Mouse (Mus musculus): ENCODE data around the gene Gm20547. TPM values are rescaled to one million over a fixed set of nuclear protein-coding genes. Genes with fewer than 3 reads are reported as not detected.
"Not testable (repeated sequence)": the region's sequence is repeated elsewhere in the genome, so short reads cannot be mapped to it uniquely, and the experiment has no call there.

Gene Gm20547
- not detected for total RNA-seq (2021)
- long read RNA-seq, experiment 1, partial matches to known transcripts = 10 of 10 reads
- long read RNA-seq, experiment 1, other reads (novel, unspliced or antisense) = 0 of 10 reads
- long read RNA-seq, experiment 2, partial matches to known transcripts = 5 of 5 reads
- long read RNA-seq, experiment 2, other reads (novel, unspliced or antisense) = 0 of 5 reads

GRCm38 (mm10) chr17:34881683-34882310, at the start of gene Gm20547:
TSS of gene Gm20547 (minus strand) at chr17:34882042.
- no peak for DNase-seq (ENCODE audit: low spot score in 2 of 2)

DNA sequence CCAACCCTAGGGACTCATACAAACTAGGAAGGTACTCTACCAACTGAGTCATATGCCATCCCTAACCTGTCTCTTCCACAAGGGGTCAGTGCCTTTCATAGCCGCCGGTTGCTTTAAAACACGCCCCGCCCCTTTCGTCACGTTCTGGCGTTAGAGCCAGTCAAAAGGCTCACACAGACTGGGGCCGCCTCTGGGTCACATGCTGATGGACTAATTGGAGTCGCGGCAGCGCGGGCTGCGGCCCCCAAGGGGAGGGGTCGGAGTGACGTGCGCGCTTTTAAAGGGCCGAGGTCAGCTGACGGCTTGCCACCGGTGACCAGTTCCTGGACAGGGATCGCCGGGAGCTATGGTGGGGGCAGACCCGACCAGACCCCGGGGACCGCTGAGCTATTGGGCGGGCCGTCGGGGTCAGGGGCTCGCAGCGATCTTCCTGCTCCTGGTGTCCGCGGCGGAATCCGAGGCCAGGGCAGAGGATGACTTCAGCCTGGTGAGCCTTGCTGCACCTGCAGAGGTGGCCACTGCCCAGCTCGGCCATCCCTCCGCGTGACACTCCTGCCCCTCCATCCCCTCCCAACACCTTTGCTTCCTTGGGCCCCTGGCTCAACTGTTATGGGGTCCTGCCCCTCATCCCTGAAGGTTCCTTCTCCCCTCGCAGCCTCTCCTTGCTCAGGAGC, 49.4 kb upstream of the Gm20547 start, which contains the start of gene Neu1:
Neu1 (plus strand) TSS at position 193 of the 674 bp plus-strand sequence.
- DNase-seq (ENCODE audit: low spot score in 2 of 2) = peak; percentile 89 to 96

- DNase-seq (ENCODE audit: low spot score in 2 of 2) = no peak
These were observed 47.0 kb upstream of the Gm20547 start for GRCm38 (mm10) chr17:34928841-34929240.

DNA sequence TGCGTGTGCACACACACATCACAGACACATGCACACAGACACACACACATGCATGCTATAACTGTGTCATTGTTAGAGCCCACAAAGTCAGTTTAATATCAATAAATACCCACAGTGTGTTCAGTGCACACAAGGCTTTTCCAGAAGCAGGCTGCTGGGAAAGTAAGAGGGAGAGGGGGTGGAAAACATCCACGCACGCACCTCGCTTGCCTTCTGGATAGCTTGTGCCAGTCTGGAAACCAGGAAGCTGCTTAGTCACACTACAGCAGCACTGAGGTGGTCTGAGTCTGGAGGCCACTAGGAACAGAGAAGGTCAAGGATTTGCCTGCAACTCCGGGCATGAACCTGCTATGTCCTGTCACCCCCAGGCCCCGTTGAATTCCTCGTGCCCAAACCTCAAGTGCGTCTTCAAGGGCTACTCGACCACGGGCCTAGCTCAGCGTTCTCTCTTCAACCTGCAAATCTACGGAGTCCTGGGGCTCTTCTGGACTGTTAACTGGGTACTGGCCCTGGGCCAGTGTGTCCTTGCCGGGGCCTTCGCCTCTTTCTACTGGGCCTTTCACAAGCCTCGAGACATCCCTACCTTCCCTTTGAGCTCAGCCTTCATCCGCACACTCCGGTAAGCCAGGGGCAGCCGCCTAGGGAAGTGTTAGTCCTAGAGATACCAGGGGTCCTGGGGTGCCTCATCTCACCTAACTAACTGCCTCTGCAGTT, 45.6 kb upstream of the Gm20547 start:
- DNase-seq (ENCODE audit: low spot score in 2 of 2) = no peak

GRCm38 (mm10) chr17:34924258-34924657, 42.4 kb upstream of the Gm20547 start:
- no peak for DNase-seq (ENCODE audit: low spot score in 2 of 2)

- DNase-seq (ENCODE audit: low spot score in 2 of 2) = no peak
These were observed 41.1 kb upstream of the Gm20547 start for GRCm38 (mm10) chr17:34922939-34923338.

DNA sequence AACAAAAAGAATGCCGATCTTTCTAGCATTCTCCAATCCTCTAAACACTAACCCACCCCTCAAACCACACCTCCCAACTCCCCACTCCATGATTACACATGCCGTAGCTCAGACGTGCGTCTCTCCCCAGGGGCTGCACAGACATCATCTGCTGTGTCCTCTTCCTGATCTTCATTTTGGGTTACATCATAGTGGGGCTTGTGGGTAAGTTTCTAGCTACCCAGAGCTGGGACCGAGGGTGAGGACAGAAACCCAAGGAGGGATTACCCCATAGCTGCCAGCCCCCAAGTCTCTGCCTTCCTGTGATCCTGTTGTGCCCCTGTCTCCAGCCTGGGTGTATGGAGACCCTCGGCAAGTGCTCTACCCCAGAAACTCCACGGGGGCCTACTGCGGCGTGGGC, 35.3 kb upstream of the Gm20547 start:
- DNase-seq (ENCODE audit: low spot score in 2 of 2) = no peak

DNA sequence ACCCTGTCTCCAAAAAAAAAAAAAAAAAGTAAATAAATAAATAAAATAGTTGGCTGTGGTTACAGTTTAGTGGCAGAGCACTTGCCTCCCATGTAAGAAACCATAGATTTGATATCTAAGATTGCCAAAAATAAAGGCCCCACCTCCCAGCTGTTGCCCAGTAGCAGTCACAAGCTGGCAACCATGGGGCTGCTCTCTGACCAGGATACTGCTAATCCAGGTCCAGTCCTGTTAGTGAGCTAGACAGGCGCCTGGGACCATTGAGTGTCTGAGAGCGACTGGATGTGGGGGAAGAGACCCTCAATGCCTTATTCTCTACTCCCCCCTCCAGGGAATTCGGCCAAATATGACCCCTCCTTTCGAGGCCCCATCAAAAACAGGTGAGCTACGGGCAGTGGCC, 34.5 kb upstream of the Gm20547 start:
- DNase-seq (ENCODE audit: low spot score in 2 of 2) = no peak

DNA sequence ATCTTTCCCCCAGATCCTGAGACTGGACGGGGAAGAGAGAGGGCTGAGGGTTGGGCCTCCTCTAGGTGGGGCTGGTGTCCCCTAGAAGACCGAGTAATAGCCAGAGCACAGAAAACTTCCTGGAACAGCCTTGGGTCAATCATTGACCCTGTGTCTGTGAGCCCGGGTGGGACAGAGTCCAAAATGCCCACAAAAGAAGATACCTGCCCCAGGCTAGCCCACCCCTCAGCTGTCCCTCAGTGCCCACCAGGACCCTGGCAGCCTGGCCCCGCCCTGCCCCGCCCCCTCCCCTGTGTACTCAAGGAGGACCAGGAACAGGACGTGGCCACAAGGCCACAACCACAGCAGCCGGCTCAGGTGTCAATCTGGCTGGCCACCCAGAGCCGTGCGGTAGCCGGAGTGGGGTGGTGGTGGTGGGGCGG, 33.6 kb upstream of the Gm20547 start:
- no peak for DNase-seq (ENCODE audit: low spot score in 2 of 2)

DNA sequence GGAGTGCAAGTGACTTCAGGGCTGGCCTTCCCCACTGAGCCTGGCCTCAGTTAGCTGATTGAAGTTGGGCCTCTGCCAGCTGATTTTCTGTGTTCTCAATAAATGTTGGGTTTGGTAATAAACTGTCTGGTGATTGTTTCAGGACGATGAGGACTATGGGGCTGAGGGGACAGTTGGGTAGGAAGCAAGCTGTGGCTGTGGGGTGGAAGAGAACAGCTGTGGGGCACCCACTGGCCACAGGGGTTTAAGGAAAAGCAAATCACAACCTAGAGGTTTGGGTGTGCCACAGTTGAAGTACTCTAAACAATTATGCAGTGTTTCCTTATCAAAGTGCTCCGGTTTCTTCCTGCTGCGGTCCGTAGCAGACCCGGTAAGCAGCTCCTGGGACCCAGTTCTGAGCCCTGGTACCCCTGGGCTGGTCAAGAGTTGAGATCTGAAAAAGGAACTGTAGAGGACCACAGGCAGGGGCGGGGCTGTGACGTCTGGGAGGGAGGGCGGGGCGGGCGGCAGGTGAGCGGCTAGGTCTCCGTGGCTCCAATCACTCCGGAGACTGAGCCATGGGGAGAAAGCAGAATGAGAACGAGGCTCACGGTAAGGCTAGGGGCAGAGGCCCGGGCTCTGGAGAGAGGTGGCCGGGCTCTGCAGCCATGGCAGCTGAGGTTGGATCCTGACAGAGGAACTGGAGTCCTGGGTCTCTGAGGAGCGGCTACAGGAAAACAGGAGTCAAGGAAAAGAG, 32.3 kb upstream of the Gm20547 start, which contains the start of gene Slc44a4:
Slc44a4 (plus strand) TSS at position 537 of the 736 bp plus-strand sequence.
- no peak for DNase-seq (ENCODE audit: low spot score in 2 of 2)

GRCm38 (mm10) chr17:34911945-34912351, 30.1 kb upstream of the Gm20547 start:
- DNase-seq (ENCODE audit: low spot score in 2 of 2) = peak in 1 of 2 experiments; percentile 64

GRCm38 (mm10) chr17:34910982-34911381, 29.1 kb upstream of the Gm20547 start:
- no peak for DNase-seq (ENCODE audit: low spot score in 2 of 2)

GRCm38 (mm10) chr17:34902895-34903294, 21.1 kb upstream of the Gm20547 start:
- DNase-seq (ENCODE audit: low spot score in 2 of 2) = no peak

GRCm38 (mm10) chr17:34901948-34902347, 20.1 kb upstream of the Gm20547 start:
- not testable (repeated sequence) for DNase-seq (ENCODE audit: low spot score in 2 of 2)

GRCm38 (mm10) chr17:34900826-34901225, 19.0 kb upstream of the Gm20547 start:
- not testable (repeated sequence) for DNase-seq (ENCODE audit: low spot score in 2 of 2)

- no peak for DNase-seq (ENCODE audit: low spot score in 2 of 2)
These were observed 18.0 kb upstream of the Gm20547 start for GRCm38 (mm10) chr17:34899890-34900243.

GRCm38 (mm10) chr17:34899053-34899889, 17.4 kb upstream of the Gm20547 start:
- DNase-seq (ENCODE audit: low spot score in 2 of 2) = peak in 1 of 2 experiments; percentile 45

DNA sequence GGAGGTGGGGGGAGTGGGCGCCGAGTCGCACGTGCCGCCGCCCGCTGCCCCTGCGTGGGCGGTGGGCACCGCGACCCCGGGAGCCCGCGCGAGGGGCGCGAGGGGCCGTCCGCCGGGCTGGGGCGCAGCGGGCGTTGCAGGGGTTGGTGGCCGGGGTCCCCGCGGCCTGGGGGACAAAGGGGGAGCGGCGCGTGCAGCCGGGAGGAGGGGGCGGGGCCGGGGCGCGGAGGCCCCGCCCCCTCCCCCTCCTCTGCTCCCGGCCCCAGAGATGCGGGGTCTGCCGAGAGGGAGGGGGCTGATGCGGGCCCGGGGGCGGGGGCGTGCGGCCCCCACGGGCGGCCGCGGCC, 16.8 kb upstream of the Gm20547 start:
- DNase-seq (ENCODE audit: low spot score in 2 of 2) = no peak

DNA sequence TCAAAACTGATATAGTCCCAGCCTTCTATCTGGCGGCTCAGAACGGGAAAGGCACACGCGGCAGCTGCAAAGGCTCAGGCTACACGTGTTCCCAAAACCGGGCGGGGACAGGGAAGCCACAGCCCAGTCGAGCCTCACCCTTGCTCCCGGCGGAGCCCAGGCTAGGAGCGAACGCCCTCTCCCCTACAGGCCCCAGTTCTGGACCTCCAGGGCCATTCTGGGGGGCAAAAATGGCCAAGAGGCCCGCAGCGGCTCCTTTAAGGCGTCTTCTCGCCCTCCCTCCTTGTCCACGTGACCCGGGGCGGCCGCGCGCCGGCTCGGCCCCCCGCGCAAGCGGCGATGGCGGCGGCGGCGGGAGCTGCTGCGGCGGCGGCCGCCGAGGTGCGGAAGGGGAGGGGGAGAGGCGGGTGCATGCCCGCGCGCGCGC, 16.3 kb upstream of the Gm20547 start, which contains the start of the genes C2 and Ehmt2:
C2 (minus strand) TSS at position 106 of the 427 bp plus-strand sequence.
Ehmt2 (plus strand) TSS at position 310 of the 427 bp plus-strand sequence.
- DNase-seq (ENCODE audit: low spot score in 2 of 2) = peak; percentile 64 to 69

Data from adrenal gland, postnatal 4 days (tissue).